Mouse (Mus musculus) heart, embryonic 14.5 days (tissue): Measurements from ENCODE around the gene Slc2a9. TPM values are rescaled to one million over a fixed set of nuclear protein-coding genes. Genes with fewer than 3 reads are reported as not detected.

ENCODE experiments used
- ATAC-seq: fragments of 200-750 bp; cut with Nextera tagmentation; 2 replicates; pipeline ENCODE4 v1.8.0; 2017; ENCODE audit warnings: low read depth, moderate TSS enrichment; ENCODE audit not compliant: insufficient number of reproducible peaks, insufficient read depth, low FRiP score
- H3K27ac ChIP-seq, 2 experiments: fragments of 200-500 bp in 1 of 2; fragments of 300-500 bp in 1 of 2; sonication (generic) in 1 of 2; replicated peaks in 1 of 2; 2 replicates each; pipeline ENCODE4 v1.5.1; 2012 to 2014; ENCODE audit warnings: low read depth in 2 of 2, low read length in 2 of 2, control low read depth in 1 of 2, mild to moderate bottlenecking in 1 of 2, mixed read lengths in 1 of 2; ENCODE audit not compliant: control insufficient read depth in 1 of 2, insufficient read depth in 1 of 2
- H3K27me3 ChIP-seq: fragments of 300-500 bp; sonication (generic); 2 replicates; pipeline ENCODE4 v1.6.1; 2014; ENCODE audit warnings: mild to moderate bottlenecking, low read length, control low read depth; ENCODE audit not compliant: control insufficient read depth, insufficient read depth
- H3K36me3 ChIP-seq: fragments of 300-500 bp; sonication (generic); 2 replicates; pipeline ENCODE4 v1.6.1; 2014; ENCODE audit warnings: mild to moderate bottlenecking, control low read depth, low read length, mixed read lengths; ENCODE audit not compliant: control insufficient read depth, insufficient read depth
- H3K4me1 ChIP-seq, 2 experiments: fragments of 200-500 bp in 1 of 2; fragments of 300-500 bp in 1 of 2; sonication (generic) in 1 of 2; 2 replicates each; pipeline ENCODE4 v1.6.1; 2012 to 2014; ENCODE audit warnings: low read length in 2 of 2, control low read depth in 1 of 2, mixed read lengths in 1 of 2; ENCODE audit not compliant: control insufficient read depth in 2 of 2, insufficient read depth in 2 of 2
- H3K4me2 ChIP-seq: fragments of 300-500 bp; sonication (generic); 2 replicates; pipeline ENCODE4 v1.6.1; 2014; ENCODE audit warnings: mild to moderate bottlenecking, low read length
- H3K4me3 ChIP-seq, 2 experiments: fragments of 200-500 bp in 1 of 2; fragments of 300-500 bp in 1 of 2; sonication (generic) in 1 of 2; 2 replicates each; pipeline ENCODE4 v1.5.1; 2012 to 2014; ENCODE audit warnings: low read length in 2 of 2, mild to moderate bottlenecking in 2 of 2, control low read depth in 1 of 2, low read depth in 1 of 2, moderate library complexity in 1 of 2; ENCODE audit not compliant: control insufficient read depth in 1 of 2, insufficient read depth in 1 of 2
- H3K9ac ChIP-seq: fragments of 300-500 bp; sonication (generic); 2 replicates; pipeline ENCODE4 v1.6.1; 2014; ENCODE audit warnings: mild to moderate bottlenecking, low read length
- H3K9me3 ChIP-seq: fragments of 300-500 bp; sonication (generic); 2 replicates; pipeline ENCODE4 v1.6.1; 2016; ENCODE audit warnings: low read length, control low read depth; ENCODE audit not compliant: control insufficient read depth
- WGBS: fragments of 180-500 bp; shearing (Covaris S2); extraction: QIAGEN DNeasy Blood & Tissue Kit; methylation state at CpG from one replicate; pipeline ENCODE4 v1.1.7; 2014; 5-methylcytosine and 5-hydroxymethylcytosine counted together
- polyA plus RNA-seq: library from polyadenylated mRNA; unstranded; fragments of >200 nt; fragmentation: Nextera tagmentation; extraction: Ambion mirVana; gene quantifications from 2 replicates; pipeline ENCODE4 v1.2.1, GENCODE M21; 2014

Gene Slc2a9
- polyA plus RNA-seq, 1 experiment from 2014 or later = 0.32 TPM

GRCm38 (mm10) chr5:38450936-38451335 is 52.0 kb downstream of the Slc2a9 start:
- Histone ChIP-seq H3K9ac (no peak overlapping the region), H3K4me3 (no peak overlapping the region), H3K4me2 (no peak overlapping the region), H3K27ac (no peak overlapping the region), H3K4me1 (no peaks in the 10 kb centered on the region), H3K9me3 (no peaks in the 10 kb centered on the region), H3K27me3 (no peaks in the 10 kb centered on the region), H3K36me3 (no peaks in the 10 kb centered on the region)
- no peak for ATAC-seq
- 72% methylated on average over 3 of the region's 3 CpGs for WGBS

GRCm38 (mm10) chr5:38449607-38450006 is 53.3 kb downstream of the Slc2a9 start:
- ATAC-seq = no peak

GRCm38 (mm10) chr5:38448121-38448520 is 54.8 kb downstream of the Slc2a9 start:
- 84% methylated on average over 3 of the region's 3 CpGs for WGBS

More at GRCm38 (mm10) chr5:38449607-38450006, 53.3 kb downstream of the Slc2a9 start:
- 80% methylated on average over 8 of the region's 8 CpGs for WGBS
- H3K9me3 ChIP-seq = no peaks in the 10 kb centered on the region
- H3K9ac ChIP-seq = no peak overlapping the region
- no peaks in the 10 kb centered on the region for H3K4me1 ChIP-seq
- no peak overlapping the region for H3K4me3 ChIP-seq
- H3K27ac ChIP-seq = no peak overlapping the region
- H3K27me3 ChIP-seq = no peaks in the 10 kb centered on the region
- no peak overlapping the region for H3K4me2 ChIP-seq
- no peaks in the 10 kb centered on the region for H3K36me3 ChIP-seq

GRCm38 (mm10) chr5:38446316-38446975 is 56.5 kb downstream of the Slc2a9 start:
- Histone ChIP-seq H3K4me1 (no peaks in the 10 kb centered on the region), H3K9ac (no peak overlapping the region), H3K4me3 (no peak overlapping the region), H3K27me3 (no peaks in the 10 kb centered on the region), H3K36me3 (no peaks in the 10 kb centered on the region), H3K4me2 (no peak overlapping the region), H3K9me3 (no peaks in the 10 kb centered on the region), H3K27ac (no peak overlapping the region)
- WGBS = 51% methylated on average over 14 of the region's 14 CpGs
- no peak for ATAC-seq

More at GRCm38 (mm10) chr5:38448121-38448520, 54.8 kb downstream of the Slc2a9 start:
- no peak overlapping the region for H3K4me2 ChIP-seq
- no peak overlapping the region for H3K4me3 ChIP-seq
- H3K9ac ChIP-seq = no peak overlapping the region
- no peak overlapping the region for H3K27ac ChIP-seq
- no peaks in the 10 kb centered on the region for H3K9me3 ChIP-seq
- no peaks in the 10 kb centered on the region for H3K4me1 ChIP-seq
- no peaks in the 10 kb centered on the region for H3K36me3 ChIP-seq
- H3K27me3 ChIP-seq = no peaks in the 10 kb centered on the region
- ATAC-seq = no peak

GRCm38 (mm10) chr5:38441088-38441839 is 61.7 kb downstream of the Slc2a9 start:
- Histone ChIP-seq H3K9me3 (peaks cover 9% of the 10 kb centered on the region), H3K4me3 (no peak overlapping the region), H3K4me2 (no peak overlapping the region), H3K9ac (no peak overlapping the region), H3K27ac (no peak overlapping the region), H3K27me3 (no peaks in the 10 kb centered on the region), H3K4me1 (no peaks in the 10 kb centered on the region), H3K36me3 (no peaks in the 10 kb centered on the region)
- 60% methylated on average over 10 of the region's 10 CpGs for WGBS
- no peak for ATAC-seq

GRCm38 (mm10) chr5:38440252-38441005 is 62.5 kb downstream of the Slc2a9 start:
- Histone ChIP-seq H3K4me3 (no peak overlapping the region), H3K9me3 (peaks cover 9% of the 10 kb centered on the region), H3K4me1 (no peaks in the 10 kb centered on the region), H3K4me2 (no peak overlapping the region), H3K27ac (no peak overlapping the region), H3K9ac (no peak overlapping the region), H3K36me3 (no peaks in the 10 kb centered on the region), H3K27me3 (no peaks in the 10 kb centered on the region)
- no peak for ATAC-seq
- 79% methylated on average over 9 of the region's 9 CpGs for WGBS

- Histone ChIP-seq H3K4me1 (no peaks in the 10 kb centered on the region), H3K27ac (no peak overlapping the region), H3K4me2 (no peak overlapping the region), H3K9ac (no peak overlapping the region), H3K9me3 (peaks cover 9% of the 10 kb centered on the region), H3K27me3 (no peaks in the 10 kb centered on the region), H3K4me3 (no peak overlapping the region), H3K36me3 (no peaks in the 10 kb centered on the region)
- ATAC-seq = no peak
- 87% methylated on average over 11 of the region's 11 CpGs for WGBS
Observed at GRCm38 (mm10) chr5:38436681-38437080, 66.3 kb downstream of the Slc2a9 start.
